Mouse (Mus musculus) lung, adult 2 months (tissue): ENCODE data around the gene Slc24a4. TPM values are rescaled to one million over a fixed set of nuclear protein-coding genes. Genes with fewer than 3 reads are reported as not detected.

ENCODE experiments used
- DNase-seq: peaks from one replicate; pipeline ENCODE4 v3.0.0; 2022
- H3K4me1 ChIP-seq: fragments of 200-500 bp; 2 replicates; pipeline ENCODE4 v1.6.1; 2011; ENCODE audit warnings: low read length; ENCODE audit not compliant: control insufficient read depth, insufficient read depth
- H3K4me3 ChIP-seq: fragments of 200-500 bp; replicated peaks from 2 replicates; pipeline ENCODE3; 2011; ENCODE audit warnings: low read depth, mild to moderate bottlenecking, control low read depth, low read length; ENCODE audit errors: extremely low read depth
- CTCF ChIP-seq: fragments of 200-500 bp; IDR thresholded peaks from 2 replicates; pipeline ENCODE4 v1.5.1; 2011; ENCODE audit warnings: mild to moderate bottlenecking, low read length, control low read depth; ENCODE audit not compliant: insufficient read depth
- POLR2A ChIP-seq: fragments of 200-500 bp; IDR thresholded peaks from 2 replicates; pipeline ENCODE4 v1.6.1; 2011; ENCODE audit warnings: low read depth, mild to moderate bottlenecking, control low read depth, low read length, borderline replicate concordance; ENCODE audit errors: extremely low read depth
- WGBS: fragments of 180-500 bp; shearing (Covaris S2); methylation state at CpG from one replicate; pipeline ENCODE4 v1.1.7; 2018; 5-methylcytosine and 5-hydroxymethylcytosine counted together
- polyA plus RNA-seq: library from polyadenylated mRNA; depleted of rRNA; stranded (reverse); fragments of >200 nt; gene quantifications from 2 replicates; pipeline ENCODE4 v1.2.3, GENCODE M21; 2012

Gene Slc24a4
- polyA plus RNA-seq, 1 experiment: 20.2 TPM

- no peak for DNase-seq
- WGBS: 43% methylated on average over 3 of the region's 3 CpGs
Measured at GRCm38 (mm10) chr12:102225165-102225564, 96.6 kb downstream of the Slc24a4 start.

GRCm38 (mm10) chr12:102235551-102235950 is 107.0 kb downstream of the Slc24a4 start:
- no peak for DNase-seq

More at GRCm38 (mm10) chr12:102225165-102225564, 96.6 kb downstream of the Slc24a4 start:
- TF ChIP-seq POLR2A: no peak
- Histone ChIP-seq H3K4me3 (no peak overlapping the region), H3K4me1 (no peaks in the 10 kb centered on the region)

GRCm38 (mm10) chr12:102236317-102236716 is 107.8 kb downstream of the Slc24a4 start:
- Histone ChIP-seq H3K4me1 (no peaks in the 10 kb centered on the region), H3K4me3 (no peak overlapping the region)
- TF ChIP-seq CTCF (no peak), POLR2A (no peak)
- no peak for DNase-seq
- 83% methylated on average over 6 of the region's 6 CpGs for WGBS

More at GRCm38 (mm10) chr12:102235551-102235950, 107.0 kb downstream of the Slc24a4 start:
- H3K4me1 ChIP-seq: no peaks in the 10 kb centered on the region
- TF ChIP-seq CTCF: no peak
- TF ChIP-seq POLR2A: no peak
- 78% methylated on average over 3 of the region's 3 CpGs for WGBS
- H3K4me3 ChIP-seq: no peak overlapping the region

GRCm38 (mm10) chr12:102242076-102242722 is 113.7 kb downstream of the Slc24a4 start:
- Histone ChIP-seq H3K4me3 (no peak overlapping the region), H3K4me1 (no peaks in the 10 kb centered on the region)
- no peak for DNase-seq
- no peak for TF ChIP-seq POLR2A
- TF ChIP-seq CTCF: no peak
- WGBS: 44% methylated on average over 6 of the region's 6 CpGs

GRCm38 (mm10) chr12:102243915-102244314 is 115.4 kb downstream of the Slc24a4 start:
- 82% methylated on average over 1 of the region's 1 CpGs for WGBS
- DNase-seq: no peak
- Histone ChIP-seq H3K4me3 (no peak overlapping the region), H3K4me1 (no peaks in the 10 kb centered on the region)
- TF ChIP-seq POLR2A (no peak), CTCF (no peak)

GRCm38 (mm10) chr12:102246226-102246625 is 117.7 kb downstream of the Slc24a4 start:
- Histone ChIP-seq H3K4me3 (no peak overlapping the region), H3K4me1 (no peaks in the 10 kb centered on the region)
- no peak for DNase-seq
- TF ChIP-seq POLR2A (no peak), CTCF (no peak)
- 87% methylated on average over 5 of the region's 5 CpGs for WGBS

- no peak overlapping the region for H3K4me3 ChIP-seq
- no peak for TF ChIP-seq CTCF
- TF ChIP-seq POLR2A: no peak
- WGBS: 94% methylated on average over 6 of the region's 6 CpGs
- H3K4me1 ChIP-seq: no peaks in the 10 kb centered on the region
- no peak for DNase-seq
Measured at GRCm38 (mm10) chr12:102248104-102248503, 119.6 kb downstream of the Slc24a4 start.

GRCm38 (mm10) chr12:102250316-102250715 is 121.8 kb downstream of the Slc24a4 start:
- DNase-seq: no peak
- TF ChIP-seq CTCF (no peak), POLR2A (no peak)
- peaks cover 3% of the 10 kb centered on the region; the same call in 1 of the 2 replicates for H3K4me1 ChIP-seq
- H3K4me3 ChIP-seq: no peak overlapping the region
- WGBS: 82% methylated on average over 4 of the region's 4 CpGs

- peaks cover 3% of the 10 kb centered on the region; the same call in 1 of the 2 replicates for H3K4me1 ChIP-seq
- DNase-seq: no peak
- no peak overlapping the region for H3K4me3 ChIP-seq
- WGBS: 61% methylated on average over 3 of the region's 3 CpGs
- TF ChIP-seq CTCF (no peak), POLR2A (no peak)
Measured at GRCm38 (mm10) chr12:102251070-102251469, 122.5 kb downstream of the Slc24a4 start.

- no peak for DNase-seq
- TF ChIP-seq POLR2A (no peak), CTCF (no peak)
- H3K4me1 ChIP-seq: peaks cover 3% of the 10 kb centered on the region; the same call in 1 of the 2 replicates
- no peak overlapping the region for H3K4me3 ChIP-seq
- WGBS: 59% methylated on average over 3 of the region's 3 CpGs
Measured at GRCm38 (mm10) chr12:102251985-102252384, 123.5 kb downstream of the Slc24a4 start.
